Mouse (Mus musculus) intestine, embryonic 14.5 days (tissue): ENCODE data around the gene Samm50. TPM values are rescaled to one million over a fixed set of nuclear protein-coding genes. Genes with fewer than 3 reads are reported as not detected.

Experiments
- ATAC-seq: fragments of 200-750 bp; cut with Nextera tagmentation; replicated peaks from 2 replicates; pipeline ENCODE4 v1.8.0; 2017; ENCODE audit warnings: low read depth, moderate number of reproducible peaks, moderate TSS enrichment, moderate library complexity; ENCODE audit not compliant: low FRiP score, low TSS enrichment
- DNase-seq: peaks from one replicate; pipeline ENCODE4 v3.0.0-alpha.2; 2018; ENCODE audit warnings: low spot score
- H3K27ac ChIP-seq: fragments of 300-500 bp; sonication (generic); 2 replicates; pipeline ENCODE4 v1.5.1; 2014; ENCODE audit warnings: low read depth, mild to moderate bottlenecking, control low read depth
- H3K27me3 ChIP-seq: fragments of 300-500 bp; sonication (generic); replicated peaks from 2 replicates; pipeline ENCODE4 v1.6.1; 2014; ENCODE audit warnings: low read length, control low read depth; ENCODE audit not compliant: control insufficient read depth, insufficient read depth
- H3K36me3 ChIP-seq: fragments of 300-500 bp; sonication (generic); 2 replicates; pipeline ENCODE4 v1.6.1; 2014; ENCODE audit warnings: low read length, control low read depth; ENCODE audit not compliant: control insufficient read depth, insufficient read depth
- H3K4me1 ChIP-seq: fragments of 300-500 bp; sonication (generic); replicated peaks from 2 replicates; pipeline ENCODE4 v1.6.1; 2014; ENCODE audit warnings: low read length, control low read depth, mixed read lengths; ENCODE audit not compliant: control insufficient read depth, insufficient read depth
- H3K4me2 ChIP-seq: fragments of 300-500 bp; sonication (generic); 2 replicates; pipeline ENCODE4 v1.6.1; 2014; ENCODE audit warnings: low read length
- H3K4me3 ChIP-seq: fragments of 300-500 bp; sonication (generic); 2 replicates; pipeline ENCODE4 v1.5.1; 2014; ENCODE audit warnings: low read depth, low read length, control low read depth, mixed read lengths
- H3K9ac ChIP-seq: fragments of 300-500 bp; sonication (generic); 2 replicates; pipeline ENCODE4 v1.6.1; 2014; ENCODE audit warnings: mild to moderate bottlenecking, low read length
- H3K9me3 ChIP-seq: fragments of 300-500 bp; sonication (generic); 2 replicates; pipeline ENCODE4 v1.6.1; 2016; ENCODE audit warnings: low read length, control low read depth; ENCODE audit not compliant: control insufficient read depth
- WGBS: fragments of 180-500 bp; shearing (Covaris S2); extraction: QIAGEN DNeasy Blood & Tissue Kit; methylation state at CpG from one replicate; pipeline ENCODE4 v1.1.7; 2014; 5-methylcytosine and 5-hydroxymethylcytosine counted together
- polyA plus RNA-seq: library from polyadenylated mRNA; unstranded; fragments of >200 nt; fragmentation: Nextera tagmentation; extraction: Ambion mirVana; gene quantifications from 2 replicates; pipeline ENCODE4 v1.2.1, GENCODE M21; 2014

Samm50 gene
- polyA plus RNA-seq, 1 experiment from 2014 or later, result 89.2 TPM

- H3K36me3 ChIP-seq, result peaks cover 90% of the 10 kb centered on the region
- H3K27me3 ChIP-seq, result no peaks in the 10 kb centered on the region
- no peaks in the 10 kb centered on the region for H3K4me1 ChIP-seq
- H3K9ac ChIP-seq, result no peak overlapping the region
- H3K27ac ChIP-seq, result no peak overlapping the region
- ATAC-seq (no peak), DNase-seq (no peak)
- H3K4me3 ChIP-seq, result no peak overlapping the region
- H3K9me3 ChIP-seq, result no peaks in the 10 kb centered on the region
- no peak overlapping the region for H3K4me2 ChIP-seq
- 94% methylated on average over 4 of the region's 4 CpGs for whole genome bisulfite sequencing
Measured at GRCm38 (mm10) chr15:84207327-84207726, 15.3 kb downstream of the Samm50 start.

GRCm38 (mm10) chr15:84209517-84210412 lies 17.7 kb downstream of the Samm50 start:
- WGBS, result 83% methylated on average over 11 of the region's 11 CpGs

GRCm38 (mm10) chr15:84210461-84210860 lies 18.4 kb downstream of the Samm50 start:
- Histone ChIP-seq H3K9me3 (no peaks in the 10 kb centered on the region), H3K27ac (no peak overlapping the region), H3K4me1 (no peaks in the 10 kb centered on the region), H3K9ac (no peak overlapping the region), H3K4me3 (no peak overlapping the region), H3K27me3 (no peaks in the 10 kb centered on the region), H3K4me2 (no peak overlapping the region), H3K36me3 (peaks cover 81% of the 10 kb centered on the region)
- WGBS, result 94% methylated on average over 13 of the region's 13 CpGs
- no peak for ATAC-seq
- no peak for DNase-seq

More at GRCm38 (mm10) chr15:84209517-84210412, 17.7 kb downstream of the Samm50 start:
- peaks cover 80% of the 10 kb centered on the region for H3K36me3 ChIP-seq
- no peak overlapping the region for H3K9ac ChIP-seq
- ATAC-seq (no peak), DNase-seq (no peak)
- no peaks in the 10 kb centered on the region for H3K4me1 ChIP-seq
- H3K4me2 ChIP-seq, result no peak overlapping the region
- H3K27me3 ChIP-seq, result no peaks in the 10 kb centered on the region
- no peaks in the 10 kb centered on the region for H3K9me3 ChIP-seq
- H3K27ac ChIP-seq, result no peak overlapping the region; the same call in 1 of the 2 replicates
- H3K4me3 ChIP-seq, result no peak overlapping the region

- H3K9me3 ChIP-seq, result no peaks in the 10 kb centered on the region
- no peak overlapping the region for H3K9ac ChIP-seq
- H3K4me1 ChIP-seq, result no peaks in the 10 kb centered on the region
- H3K36me3 ChIP-seq, result peaks cover 80% of the 10 kb centered on the region
- H3K27ac ChIP-seq, result no peak overlapping the region
- no peak for DNase-seq
- H3K4me3 ChIP-seq, result no peak overlapping the region
- WGBS, result 86% methylated on average over 13 of the region's 13 CpGs
- no peak for ATAC-seq
- no peaks in the 10 kb centered on the region for H3K27me3 ChIP-seq
- H3K4me2 ChIP-seq, result no peak overlapping the region
Measured at GRCm38 (mm10) chr15:84210941-84211340, 18.9 kb downstream of the Samm50 start.

- no peaks in the 10 kb centered on the region for H3K9me3 ChIP-seq
- no peak overlapping the region for H3K27ac ChIP-seq
- DNase-seq (no peak), ATAC-seq (0 out of 2 replicates have a peak, but pooled peaks have one; percentile 10)
- H3K27me3 ChIP-seq, result no peaks in the 10 kb centered on the region
- peaks cover 74% of the 10 kb centered on the region for H3K36me3 ChIP-seq
- 84% methylated on average over 4 of the region's 4 CpGs for WGBS
- H3K9ac ChIP-seq, result no peak overlapping the region
- H3K4me1 ChIP-seq, result peaks cover 6% of the 10 kb centered on the region
- H3K4me3 ChIP-seq, result no peak overlapping the region
- H3K4me2 ChIP-seq, result no peak overlapping the region
Measured at GRCm38 (mm10) chr15:84211564-84211963, 19.5 kb downstream of the Samm50 start.

- peaks cover 6% of the 10 kb centered on the region for H3K4me1 ChIP-seq
- ATAC-seq, result peak; percentile 38; the same call in 1 of the 2 replicates
- H3K4me2 ChIP-seq, result no peak overlapping the region
- peak; percentile 95 for DNase-seq
- peaks cover 68% of the 10 kb centered on the region for H3K36me3 ChIP-seq
- no peak overlapping the region for H3K27ac ChIP-seq
- 46% methylated on average over 6 of the region's 6 CpGs for WGBS
- H3K27me3 ChIP-seq, result no peaks in the 10 kb centered on the region
- no peak overlapping the region for H3K4me3 ChIP-seq
- H3K9ac ChIP-seq, result no peak overlapping the region
- no peaks in the 10 kb centered on the region for H3K9me3 ChIP-seq
Measured at GRCm38 (mm10) chr15:84212031-84212755, 20.2 kb downstream of the Samm50 start.

- Histone ChIP-seq H3K9me3 (no peaks in the 10 kb centered on the region), H3K9ac (no peak overlapping the region), H3K27ac (no peak overlapping the region), H3K36me3 (peaks cover 62% of the 10 kb centered on the region), H3K27me3 (no peaks in the 10 kb centered on the region), H3K4me3 (no peak overlapping the region), H3K4me1 (peaks cover 6% of the 10 kb centered on the region), H3K4me2 (no peak overlapping the region)
- 82% methylated on average over 2 of the region's 2 CpGs for WGBS
- no peak for ATAC-seq
- DNase-seq, result no peak
Measured at GRCm38 (mm10) chr15:84212756-84213105, 20.7 kb downstream of the Samm50 start.

- Histone ChIP-seq H3K4me3 (no peak overlapping the region), H3K4me2 (no peak overlapping the region), H3K27me3 (no peaks in the 10 kb centered on the region), H3K9me3 (no peaks in the 10 kb centered on the region), H3K4me1 (peaks cover 8% of the 10 kb centered on the region), H3K36me3 (peaks cover 58% of the 10 kb centered on the region), H3K9ac (no peak overlapping the region), H3K27ac (no peak overlapping the region)
- WGBS, result 89% methylated on average over 6 of the region's 6 CpGs
- ATAC-seq (no peak), DNase-seq (no peak)
Measured at GRCm38 (mm10) chr15:84213162-84213739, 21.2 kb downstream of the Samm50 start.
